Mouse (Mus musculus): Measurements from ENCODE around the gene Erbb2. TPM values are rescaled to one million over a fixed set of nuclear protein-coding genes. Genes with fewer than 3 reads are reported as not detected.
A peak's percentile ranks its signal among the peaks of the same experiment; 100 is the strongest.

Erbb2 gene
- polyA plus RNA-seq, 1 experiment from 2014 or later, result 33.5 TPM

GRCm38 (mm10) chr11:98371556-98372240, 40.6 kb upstream of the Erbb2 start:
- Histone ChIP-seq H3K4me3 (ENCODE audit: low read depth, low read length) (no peak overlapping the region), H3K9me3 (ENCODE audit: control insufficient read depth, low read length) (no peaks in the 10 kb centered on the region), H3K27ac (ENCODE audit: low read depth) (no peak overlapping the region), H3K9ac (ENCODE audit: low read length) (no peak overlapping the region), H3K36me3 (ENCODE audit: control insufficient read depth, insufficient read depth, low read length) (peaks cover 28% of the 10 kb centered on the region), H3K4me1 (replicated peaks; ENCODE audit: control insufficient read depth, insufficient read depth, low read length) (peaks cover 9% of the 10 kb centered on the region; the same call in 1 of the 2 replicates), H3K4me2 (ENCODE audit: low read length) (no peak overlapping the region), H3K27me3 (replicated peaks; ENCODE audit: control insufficient read depth, insufficient read depth, low read length) (no peaks in the 10 kb centered on the region)
- ATAC-seq (replicated peaks; ENCODE audit: low FRiP score, low TSS enrichment, low read depth) (peak; percentile 56; the same call in 1 of the 2 replicates), DNase-seq (ENCODE audit: low spot score) (no peak)
- WGBS, result 51% methylated on average over 10 of the region's 10 CpGs

DNA sequence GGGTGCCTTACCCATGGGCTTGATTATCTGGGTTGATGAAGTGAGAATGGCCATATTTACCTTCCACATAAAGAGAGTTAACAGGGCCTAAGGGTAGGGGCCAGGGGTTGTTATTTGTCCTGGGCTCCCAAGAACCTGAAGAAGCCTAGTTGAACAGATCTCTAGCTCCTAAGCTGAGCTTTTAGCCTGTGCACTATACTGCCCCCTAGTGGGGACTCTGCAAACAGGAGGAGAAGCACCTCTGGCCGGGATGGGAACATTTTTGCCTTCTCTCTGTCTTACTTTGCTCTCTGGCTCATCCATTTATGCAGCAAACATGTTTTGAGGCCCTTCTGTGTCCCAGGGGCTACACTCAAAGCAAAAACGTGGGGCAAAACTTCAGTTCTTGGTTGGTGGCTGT, 39.9 kb upstream of the Erbb2 start:
- DNase-seq (ENCODE audit: low spot score), result peak; percentile 80
- Histone ChIP-seq H3K4me2 (ENCODE audit: low read length) (no peak overlapping the region), H3K9me3 (ENCODE audit: control insufficient read depth, low read length) (no peaks in the 10 kb centered on the region), H3K36me3 (ENCODE audit: control insufficient read depth, insufficient read depth, low read length) (peaks cover 35% of the 10 kb centered on the region), H3K4me1 (replicated peaks; ENCODE audit: control insufficient read depth, insufficient read depth, low read length) (peaks cover 9% of the 10 kb centered on the region; the same call in 1 of the 2 replicates), H3K27ac (ENCODE audit: low read depth) (no peak overlapping the region), H3K27me3 (replicated peaks; ENCODE audit: control insufficient read depth, insufficient read depth, low read length) (no peaks in the 10 kb centered on the region), H3K4me3 (ENCODE audit: low read depth, low read length) (no peak overlapping the region), H3K9ac (ENCODE audit: low read length) (no peak overlapping the region)
- 11% methylated on average over 2 of the region's 2 CpGs for WGBS
- no peak for ATAC-seq (replicated peaks; ENCODE audit: low FRiP score, low TSS enrichment, low read depth)

DNA sequence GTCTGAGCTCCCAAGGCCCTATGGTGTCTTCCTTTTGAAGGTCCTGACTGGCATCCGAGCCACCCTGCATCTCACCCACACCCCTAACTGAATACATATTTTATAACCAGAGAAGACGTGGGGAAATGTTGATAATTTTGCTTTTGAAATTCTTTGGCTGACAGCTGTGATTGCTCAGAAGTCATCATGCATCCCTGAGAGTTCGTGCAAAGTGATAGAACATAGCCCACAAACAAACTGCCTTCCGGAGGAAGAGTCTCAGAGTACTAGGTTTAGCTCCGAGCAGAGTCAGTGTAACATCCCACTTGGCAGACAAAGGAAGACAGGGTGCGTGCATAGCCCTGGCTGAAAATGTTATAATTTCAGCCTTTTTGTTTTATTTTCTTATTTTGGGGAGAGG, 39.0 kb upstream of the Erbb2 start:
- Histone ChIP-seq H3K9ac (ENCODE audit: low read length) (no peak overlapping the region), H3K27ac (ENCODE audit: low read depth) (no peak overlapping the region), H3K36me3 (ENCODE audit: control insufficient read depth, insufficient read depth, low read length) (peaks cover 43% of the 10 kb centered on the region), H3K4me1 (replicated peaks; ENCODE audit: control insufficient read depth, insufficient read depth, low read length) (peaks cover 9% of the 10 kb centered on the region; the same call in 1 of the 2 replicates), H3K4me3 (ENCODE audit: low read depth, low read length) (no peak overlapping the region), H3K9me3 (ENCODE audit: control insufficient read depth, low read length) (no peaks in the 10 kb centered on the region), H3K27me3 (replicated peaks; ENCODE audit: control insufficient read depth, insufficient read depth, low read length) (no peaks in the 10 kb centered on the region), H3K4me2 (ENCODE audit: low read length) (no peak overlapping the region)
- 87% methylated on average over 6 of the region's 6 CpGs for WGBS
- ATAC-seq (replicated peaks; ENCODE audit: low FRiP score, low TSS enrichment, low read depth) (no peak), DNase-seq (ENCODE audit: low spot score) (no peak)

DNA sequence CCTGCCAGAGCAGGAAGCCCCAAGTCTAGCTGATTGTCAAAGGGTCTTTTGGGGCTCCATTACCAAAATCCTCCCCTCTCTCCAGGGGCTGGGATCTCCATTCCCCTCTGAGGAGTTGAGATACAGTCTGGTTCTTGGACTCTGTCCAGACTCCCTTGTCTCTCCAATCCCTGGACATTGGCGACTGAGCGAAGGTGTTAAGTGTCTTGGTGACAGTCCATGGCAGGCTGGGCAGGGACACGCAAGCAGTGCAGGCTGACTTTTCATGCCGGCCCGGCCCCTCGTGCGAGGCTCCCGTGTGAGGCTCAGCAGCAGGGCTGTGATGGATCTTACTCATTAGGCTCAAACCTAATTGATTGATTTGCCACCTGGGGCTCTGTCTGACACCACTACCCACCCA, 38.0 kb upstream of the Erbb2 start:
- Histone ChIP-seq H3K4me2 (ENCODE audit: low read length) (no peak overlapping the region), H3K4me3 (ENCODE audit: low read depth, low read length) (no peak overlapping the region), H3K36me3 (ENCODE audit: control insufficient read depth, insufficient read depth, low read length) (peaks cover 53% of the 10 kb centered on the region), H3K27ac (ENCODE audit: low read depth) (no peak overlapping the region), H3K27me3 (replicated peaks; ENCODE audit: control insufficient read depth, insufficient read depth, low read length) (no peaks in the 10 kb centered on the region), H3K4me1 (replicated peaks; ENCODE audit: control insufficient read depth, insufficient read depth, low read length) (peaks cover 9% of the 10 kb centered on the region; the same call in 1 of the 2 replicates), H3K9ac (ENCODE audit: low read length) (no peak overlapping the region), H3K9me3 (ENCODE audit: control insufficient read depth, low read length) (no peaks in the 10 kb centered on the region)
- WGBS, result 87% methylated on average over 8 of the region's 8 CpGs
- DNase-seq (ENCODE audit: low spot score) (no peak), ATAC-seq (replicated peaks; ENCODE audit: low FRiP score, low TSS enrichment, low read depth) (no peak)

DNA sequence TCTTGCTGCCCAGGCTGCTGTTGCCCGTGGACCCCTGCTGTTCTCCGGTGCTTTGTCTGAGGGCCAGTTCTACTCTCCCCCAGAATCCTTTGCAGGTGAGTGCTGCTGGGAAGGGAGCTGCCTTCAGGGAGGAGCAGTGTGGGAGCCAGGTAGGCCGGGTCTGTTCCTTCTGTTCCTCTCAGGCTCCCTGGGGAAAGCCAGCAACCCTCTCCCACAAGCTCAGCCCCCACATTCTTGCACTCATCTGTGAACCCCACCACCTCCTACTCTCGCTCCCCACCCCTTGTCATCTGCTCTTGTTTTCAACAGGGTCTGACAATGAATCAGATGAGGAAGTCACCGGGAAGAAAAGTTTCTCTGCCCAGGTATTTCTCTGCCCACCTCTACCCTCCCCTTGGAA, 35.5 kb upstream of the Erbb2 start:
- H3K9ac ChIP-seq (ENCODE audit: low read length), result no peak overlapping the region
- DNase-seq (ENCODE audit: low spot score), result no peak
- no peaks in the 10 kb centered on the region for H3K9me3 ChIP-seq (ENCODE audit: control insufficient read depth, low read length)
- H3K4me2 ChIP-seq (ENCODE audit: low read length), result no peak overlapping the region
- no peak overlapping the region for H3K4me3 ChIP-seq (ENCODE audit: low read depth, low read length)
- no peak overlapping the region for H3K27ac ChIP-seq (ENCODE audit: low read depth)
- no peaks in the 10 kb centered on the region for H3K27me3 ChIP-seq (replicated peaks; ENCODE audit: control insufficient read depth, insufficient read depth, low read length)
- WGBS, result 70% methylated on average over 5 of the region's 5 CpGs
- H3K36me3 ChIP-seq (ENCODE audit: control insufficient read depth, insufficient read depth, low read length), result peaks cover 70% of the 10 kb centered on the region
- 0 out of 2 replicates have a peak, but pooled peaks cover 4% of the 10 kb centered on the region for H3K4me1 ChIP-seq (replicated peaks; ENCODE audit: control insufficient read depth, insufficient read depth, low read length)
- no peak for ATAC-seq (replicated peaks; ENCODE audit: low FRiP score, low TSS enrichment, low read depth)

GRCm38 (mm10) chr11:98377787-98378186, 34.5 kb upstream of the Erbb2 start:
- H3K4me1 ChIP-seq (replicated peaks; ENCODE audit: control insufficient read depth, insufficient read depth, low read length), result no peaks in the 10 kb centered on the region
- no peak overlapping the region for H3K4me2 ChIP-seq (ENCODE audit: low read length)
- no peak for DNase-seq (ENCODE audit: low spot score)
- no peak overlapping the region for H3K27ac ChIP-seq (ENCODE audit: low read depth)
- 82% methylated on average over 11 of the region's 11 CpGs for WGBS
- peaks cover 70% of the 10 kb centered on the region for H3K36me3 ChIP-seq (ENCODE audit: control insufficient read depth, insufficient read depth, low read length)
- no peak overlapping the region for H3K9ac ChIP-seq (ENCODE audit: low read length)
- no peak overlapping the region for H3K4me3 ChIP-seq (ENCODE audit: low read depth, low read length)
- H3K27me3 ChIP-seq (replicated peaks; ENCODE audit: control insufficient read depth, insufficient read depth, low read length), result no peaks in the 10 kb centered on the region
- no peak for ATAC-seq (replicated peaks; ENCODE audit: low FRiP score, low TSS enrichment, low read depth)
- H3K9me3 ChIP-seq (ENCODE audit: control insufficient read depth, low read length), result no peaks in the 10 kb centered on the region

DNA sequence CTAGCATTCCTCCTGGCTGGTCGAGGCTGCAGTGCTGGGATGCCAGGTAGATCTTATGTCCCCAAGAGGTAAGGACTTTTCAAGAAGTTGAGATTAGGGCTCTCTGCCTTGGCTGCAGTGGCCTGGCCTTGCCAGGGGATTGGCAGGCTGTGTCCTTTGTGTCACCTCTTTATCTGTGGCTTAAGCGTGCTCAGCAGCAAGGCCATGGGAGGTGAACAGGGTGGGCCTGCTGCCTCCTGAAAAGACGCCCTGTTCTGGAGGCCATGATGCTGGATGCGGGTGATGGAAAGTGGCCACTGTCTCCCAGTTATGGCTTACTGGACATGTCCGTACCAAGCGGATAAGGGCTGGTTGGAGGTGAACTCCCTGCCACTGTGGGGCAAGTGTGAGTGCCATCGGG, 32.9 kb upstream of the Erbb2 start:
- no peaks in the 10 kb centered on the region for H3K9me3 ChIP-seq (ENCODE audit: control insufficient read depth, low read length)
- no peak overlapping the region for H3K27ac ChIP-seq (ENCODE audit: low read depth)
- no peak overlapping the region for H3K4me3 ChIP-seq (ENCODE audit: low read depth, low read length)
- WGBS, result 80% methylated on average over 7 of the region's 7 CpGs
- H3K27me3 ChIP-seq (replicated peaks; ENCODE audit: control insufficient read depth, insufficient read depth, low read length), result no peaks in the 10 kb centered on the region
- no peak overlapping the region for H3K9ac ChIP-seq (ENCODE audit: low read length)
- H3K36me3 ChIP-seq (ENCODE audit: control insufficient read depth, insufficient read depth, low read length), result peaks cover 65% of the 10 kb centered on the region
- no peak for DNase-seq (ENCODE audit: low spot score)
- H3K4me1 ChIP-seq (replicated peaks; ENCODE audit: control insufficient read depth, insufficient read depth, low read length), result no peaks in the 10 kb centered on the region
- ATAC-seq (replicated peaks; ENCODE audit: low FRiP score, low TSS enrichment, low read depth), result no peak
- no peak overlapping the region for H3K4me2 ChIP-seq (ENCODE audit: low read length)

DNA sequence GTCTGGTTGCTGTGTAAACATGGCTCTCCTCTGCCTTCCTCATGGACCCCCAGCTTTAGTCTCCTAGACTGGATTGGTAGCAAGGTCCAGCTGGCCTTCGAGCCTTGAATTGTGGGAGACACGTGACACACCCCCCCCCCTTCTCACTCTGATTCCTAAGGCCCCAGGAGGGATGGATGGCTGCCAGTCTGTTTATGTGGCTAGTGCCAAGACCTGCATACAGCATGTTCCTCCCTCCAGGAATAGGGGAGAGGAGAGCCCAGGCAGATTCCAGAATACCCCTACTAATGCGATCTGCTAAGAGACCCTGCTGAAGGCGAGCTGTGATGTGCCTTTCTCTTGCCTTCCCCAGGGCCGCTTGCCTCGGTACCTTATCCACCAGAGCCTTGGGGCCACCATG, 32.2 kb upstream of the Erbb2 start:
- Histone ChIP-seq H3K27me3 (replicated peaks; ENCODE audit: control insufficient read depth, insufficient read depth, low read length) (peaks cover under 1% of the 10 kb centered on the region; the same call in 1 of the 2 replicates), H3K9me3 (ENCODE audit: control insufficient read depth, low read length) (no peaks in the 10 kb centered on the region), H3K27ac (ENCODE audit: low read depth) (no peak overlapping the region), H3K4me2 (ENCODE audit: low read length) (no peak overlapping the region), H3K36me3 (ENCODE audit: control insufficient read depth, insufficient read depth, low read length) (peaks cover 58% of the 10 kb centered on the region), H3K9ac (ENCODE audit: low read length) (no peak overlapping the region), H3K4me1 (replicated peaks; ENCODE audit: control insufficient read depth, insufficient read depth, low read length) (no peaks in the 10 kb centered on the region), H3K4me3 (ENCODE audit: low read depth, low read length) (no peak overlapping the region)
- no peak for ATAC-seq (replicated peaks; ENCODE audit: low FRiP score, low TSS enrichment, low read depth)
- 80% methylated on average over 6 of the region's 6 CpGs for WGBS
- DNase-seq (ENCODE audit: low spot score), result no peak

- H3K4me3 ChIP-seq (ENCODE audit: low read depth, low read length), result no peak overlapping the region
- H3K36me3 ChIP-seq (ENCODE audit: control insufficient read depth, insufficient read depth, low read length), result peaks cover 43% of the 10 kb centered on the region
- no peak overlapping the region for H3K4me2 ChIP-seq (ENCODE audit: low read length)
- H3K4me1 ChIP-seq (replicated peaks; ENCODE audit: control insufficient read depth, insufficient read depth, low read length), result no peaks in the 10 kb centered on the region
- peaks cover 16% of the 10 kb centered on the region for H3K27me3 ChIP-seq (replicated peaks; ENCODE audit: control insufficient read depth, insufficient read depth, low read length)
- DNase-seq (ENCODE audit: low spot score) (no peak), ATAC-seq (replicated peaks; ENCODE audit: low FRiP score, low TSS enrichment, low read depth) (no peak)
- H3K9me3 ChIP-seq (ENCODE audit: control insufficient read depth, low read length), result no peaks in the 10 kb centered on the region
- H3K9ac ChIP-seq (ENCODE audit: low read length), result no peak overlapping the region
- no peak overlapping the region for H3K27ac ChIP-seq (ENCODE audit: low read depth)
- WGBS, result 90% methylated on average over 2 of the region's 2 CpGs
Observed at GRCm38 (mm10) chr11:98381651-98382050, 30.6 kb upstream of the Erbb2 start.

Data from intestine, embryonic 14.5 days (tissue).